Mouse (Mus musculus): ENCODE data around the gene Nt5c1b. TPM values are rescaled to one million over a fixed set of nuclear protein-coding genes. Genes with fewer than 3 reads are reported as not detected.
A peak's percentile ranks its signal among the peaks of the same experiment; 100 is the strongest.

Nt5c1b gene
- polyA plus RNA-seq, 1 experiment from 2014 or later = 0.23 TPM

GRCm38 (mm10) chr12:10425982-10426863, 56.5 kb downstream of the Nt5c1b start:
- H3K4me3 ChIP-seq (ENCODE audit: low read depth, low read length) = no peak overlapping the region
- no peaks in the 10 kb centered on the region for H3K4me1 ChIP-seq (ENCODE audit: insufficient read depth, low read depth, low read length)
- no peaks in the 10 kb centered on the region for H3K27me3 ChIP-seq (replicated peaks; ENCODE audit: insufficient read depth, low read length)
- ATAC-seq = peak; percentile 91
- H3K9me3 ChIP-seq (ENCODE audit: low read length) = no peaks in the 10 kb centered on the region
- H3K27ac ChIP-seq (ENCODE audit: low read length) = no peak overlapping the region
- WGBS = 54% methylated on average over 9 of the region's 9 CpGs
- DNase-seq (ENCODE audit: low spot score) = peak; percentile 74
- no peaks in the 10 kb centered on the region for H3K36me3 ChIP-seq (ENCODE audit: insufficient read depth, low read length)
- no peak overlapping the region for H3K4me2 ChIP-seq (replicated peaks; ENCODE audit: low read depth, low read length)
- H3K9ac ChIP-seq (replicated peaks; ENCODE audit: low read depth) = no peak overlapping the region
- TF ChIP-seq EP300 (IDR thresholded peaks at IDR 0.05) (peak; percentile 69), CTCF (IDR thresholded peaks at IDR 0.05) (no peak)

GRCm38 (mm10) chr12:10430999-10431398, 61.2 kb downstream of the Nt5c1b start:
- H3K36me3 ChIP-seq (ENCODE audit: insufficient read depth, low read length) = no peaks in the 10 kb centered on the region
- no peaks in the 10 kb centered on the region for H3K9me3 ChIP-seq (ENCODE audit: low read length)
- 65% methylated on average over 1 of the region's 1 CpGs for WGBS
- H3K4me2 ChIP-seq (replicated peaks; ENCODE audit: low read depth, low read length) = no peak overlapping the region
- no peak overlapping the region for H3K9ac ChIP-seq (replicated peaks; ENCODE audit: low read depth)
- H3K27ac ChIP-seq (ENCODE audit: low read length) = no peak overlapping the region
- TF ChIP-seq CTCF (IDR thresholded peaks at IDR 0.05) (no peak), EP300 (IDR thresholded peaks at IDR 0.05) (no peak)
- H3K4me1 ChIP-seq (ENCODE audit: insufficient read depth, low read depth, low read length) = no peaks in the 10 kb centered on the region
- ATAC-seq = no peak
- H3K4me3 ChIP-seq (ENCODE audit: low read depth, low read length) = no peak overlapping the region
- DNase-seq (ENCODE audit: low spot score) = no peak
- no peaks in the 10 kb centered on the region for H3K27me3 ChIP-seq (replicated peaks; ENCODE audit: insufficient read depth, low read length)

GRCm38 (mm10) chr12:10438054-10439001, 68.6 kb downstream of the Nt5c1b start:
- no peak; the same call in 1 of the 2 replicates for TF ChIP-seq EP300 (IDR thresholded peaks at IDR 0.05)
- TF ChIP-seq CTCF (IDR thresholded peaks at IDR 0.05) = peak; percentile 94
- Histone ChIP-seq H3K27me3 (replicated peaks; ENCODE audit: insufficient read depth, low read length) (no peaks in the 10 kb centered on the region), H3K9me3 (ENCODE audit: low read length) (no peaks in the 10 kb centered on the region), H3K27ac (ENCODE audit: low read length) (no peak overlapping the region), H3K4me3 (ENCODE audit: low read depth, low read length) (no peak overlapping the region), H3K4me1 (ENCODE audit: insufficient read depth, low read depth, low read length) (no peaks in the 10 kb centered on the region), H3K36me3 (ENCODE audit: insufficient read depth, low read length) (no peaks in the 10 kb centered on the region), H3K4me2 (replicated peaks; ENCODE audit: low read depth, low read length) (no peak overlapping the region), H3K9ac (replicated peaks; ENCODE audit: low read depth) (no peak overlapping the region)
- ATAC-seq = peak; percentile 43
- DNase-seq (ENCODE audit: low spot score) = peak; percentile 84
- 27% methylated on average over 15 of the region's 15 CpGs for WGBS

Other genes with a start within 250 kb of the Nt5c1b start
- gene Rdh14, start 20.8 kb downstream of the Nt5c1b start, polyA plus RNA-seq (2015; fragmentation: Nextera tagmentation; extraction: Ambion mirVana) = 42.7 and 45.8 TPM in 2 replicates